Comparison of ENCODE assay signal across 23 mouse cellular contexts in genomic region chr7:102338956-102339355, GRCm38 (mm10).
"Had no signal": no experiment of that assay in that cellular context is flagged by ENCODE, and none has a peak within 500 bp of the region (broad histone marks: within the 10 kb centered on the region; RNA-seq: fewer than 3 reads in every experiment).

No protein-coding gene starts in this region.

- H3K4me1 ChIP-seq: limb, embryonic 10.5 days; limb, embryonic 13.5 days; liver, embryonic 15.5 days; midbrain, embryonic 10.5 days; neural tube, embryonic 12.5 days; neural tube, embryonic 15.5 days had no signal

- H3K9ac ChIP-seq: limb, embryonic 13.5 days; liver, embryonic 12.5 days; liver, embryonic 15.5 days; lung, embryonic 15.5 days; neural tube, embryonic 12.5 days; neural tube, embryonic 15.5 days had no signal

- H3K27ac ChIP-seq: kidney, postnatal 0 days; layer of hippocampus, adult 2 months; limb, embryonic 10.5 days; limb, embryonic 13.5 days; liver, embryonic 12.5 days; liver, embryonic 15.5 days; lung, embryonic 15.5 days; midbrain, embryonic 10.5 days; neural tube, embryonic 12.5 days; neural tube, embryonic 15.5 days had no signal

- DNase-seq: kidney, adult 2 months; kidney, postnatal 25 days; layer of hippocampus, adult 9-11 months; liver; lung, adult 18-20 months; lung, postnatal 10 days; lung, postnatal 36 days; midbrain, embryonic 14.5 days; right cerebral cortex, adult 18-20 months; right cerebral cortex, postnatal 14 days; right cerebral cortex, postnatal 4 days; thymus, postnatal 36 days had no signal

- H3K9me3 ChIP-seq: limb, embryonic 10.5 days; limb, embryonic 13.5 days; liver, embryonic 12.5 days; liver, embryonic 15.5 days; lung, embryonic 15.5 days; midbrain, embryonic 10.5 days; neural tube, embryonic 12.5 days; neural tube, embryonic 15.5 days had no signal

- ATAC-seq: intestine, postnatal 0 days; liver, embryonic 12.5 days had no signal

- H3K27me3 ChIP-seq: limb, embryonic 13.5 days; liver, embryonic 12.5 days; liver, embryonic 15.5 days; lung, embryonic 15.5 days; neural tube, embryonic 12.5 days; neural tube, embryonic 15.5 days had no signal

- H3K4me2 ChIP-seq: limb, embryonic 13.5 days; liver, embryonic 12.5 days; liver, embryonic 15.5 days; lung, embryonic 15.5 days; neural tube, embryonic 12.5 days; neural tube, embryonic 15.5 days had no signal

- H3K4me3 ChIP-seq: layer of hippocampus, adult 2 months; limb, embryonic 10.5 days; limb, embryonic 13.5 days; liver, embryonic 12.5 days; liver, embryonic 15.5 days; lung, embryonic 15.5 days; midbrain, embryonic 10.5 days; neural tube, embryonic 12.5 days; neural tube, embryonic 15.5 days had no signal

- H3K36me3 ChIP-seq: limb, embryonic 10.5 days; limb, embryonic 13.5 days; liver, embryonic 12.5 days; liver, embryonic 15.5 days; lung, embryonic 15.5 days; midbrain, embryonic 10.5 days; neural tube, embryonic 12.5 days; neural tube, embryonic 15.5 days had no signal
